Mouse (Mus musculus): ENCODE measurements around the gene Plcg2. TPM values are rescaled to one million over a fixed set of nuclear protein-coding genes. Genes with fewer than 3 reads are reported as not detected.

The Plcg2 gene
- polyA plus RNA-seq, 1 experiment from 2014 or later = 3.2 TPM

DNA sequence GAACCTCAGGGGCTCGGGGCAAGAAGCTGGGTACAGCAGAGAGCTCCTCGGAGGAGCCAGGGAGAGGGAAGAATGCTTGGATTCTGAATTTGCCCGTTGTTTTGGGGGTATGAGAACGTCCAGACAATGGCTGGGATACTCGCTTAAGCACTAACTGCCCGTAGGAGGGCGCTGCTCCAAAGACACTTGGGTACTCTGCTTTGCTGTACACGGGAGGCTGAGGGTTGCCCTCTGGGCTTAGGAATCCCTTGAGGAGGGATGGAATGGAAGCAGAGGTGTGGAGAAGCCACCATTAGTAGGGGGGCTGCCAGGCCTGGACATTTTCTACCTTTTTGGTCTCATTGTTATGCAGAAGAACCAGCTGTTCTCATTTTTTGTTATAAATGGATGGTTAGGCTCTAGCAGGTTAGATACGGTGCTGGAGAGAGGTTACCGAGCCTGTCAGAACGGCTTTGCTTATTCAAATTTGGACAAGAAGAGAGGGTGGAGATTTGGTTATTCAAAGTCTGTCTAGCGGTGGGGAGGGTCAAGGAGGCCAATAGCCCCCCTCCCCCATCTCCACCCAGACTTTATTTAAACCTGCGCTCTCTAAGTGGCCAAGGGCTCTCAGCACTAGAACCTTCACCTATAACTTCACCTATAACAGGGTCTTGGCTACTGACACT is 5.4 kb downstream of the Plcg2 start:
- Histone ChIP-seq H3K27ac (ENCODE audit: low read depth) (no peak overlapping the region), H3K4me1 (ENCODE audit: insufficient read depth) (no peaks in the 10 kb centered on the region), H3K4me3 (ENCODE audit: low read depth, low read length) (no peak overlapping the region), H3K4me2 (no peak overlapping the region), H3K36me3 (ENCODE audit: insufficient read depth) (no peaks in the 10 kb centered on the region), H3K27me3 (ENCODE audit: insufficient read depth, low read length) (peaks cover 10% of the 10 kb centered on the region), H3K9ac (no peak overlapping the region), H3K9me3 (ENCODE audit: low read depth, low read length) (no peaks in the 10 kb centered on the region)
- TF ChIP-seq CTCF (IDR thresholded peaks at IDR 0.05; ENCODE audit: low read depth) = no peak
- ATAC-seq (ENCODE audit: insufficient read depth) = no peak
- DNase-seq = no peak
- WGBS = 63% methylated on average over 13 of the region's 13 CpGs

DNA sequence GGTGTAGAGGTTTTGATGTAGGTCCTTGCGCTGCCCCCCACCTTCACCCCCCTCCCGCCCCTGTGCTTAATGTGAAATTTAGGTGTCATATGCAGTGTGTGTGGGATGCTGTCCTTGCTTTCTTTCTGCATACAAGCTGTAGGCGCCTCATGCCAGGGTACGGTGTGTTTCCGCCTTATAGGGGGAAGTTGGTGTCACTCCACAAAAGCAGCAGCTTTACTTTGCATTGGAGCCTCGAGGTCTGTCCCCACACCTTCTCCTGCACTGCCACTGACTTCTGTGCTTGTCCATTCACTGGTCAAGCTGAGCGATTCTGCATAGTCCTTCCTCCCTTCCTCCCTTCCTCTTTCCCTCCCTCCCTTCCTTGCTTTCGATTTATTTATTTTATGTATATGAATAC is 9.6 kb downstream of the Plcg2 start:
- no peaks in the 10 kb centered on the region for H3K9me3 ChIP-seq (ENCODE audit: low read depth, low read length)
- H3K27me3 ChIP-seq (ENCODE audit: insufficient read depth, low read length) = no peaks in the 10 kb centered on the region
- no peaks in the 10 kb centered on the region for H3K4me1 ChIP-seq (ENCODE audit: insufficient read depth)
- ATAC-seq (ENCODE audit: insufficient read depth) = no peak
- H3K9ac ChIP-seq = no peak overlapping the region
- no peak overlapping the region for H3K4me3 ChIP-seq (ENCODE audit: low read depth, low read length)
- DNase-seq = no peak
- TF ChIP-seq CTCF (IDR thresholded peaks at IDR 0.05; ENCODE audit: low read depth) = no peak
- H3K27ac ChIP-seq (ENCODE audit: low read depth) = no peak overlapping the region
- no peak overlapping the region for H3K4me2 ChIP-seq
- no peaks in the 10 kb centered on the region for H3K36me3 ChIP-seq (ENCODE audit: insufficient read depth)
- 74% methylated on average over 8 of the region's 8 CpGs for WGBS

DNA sequence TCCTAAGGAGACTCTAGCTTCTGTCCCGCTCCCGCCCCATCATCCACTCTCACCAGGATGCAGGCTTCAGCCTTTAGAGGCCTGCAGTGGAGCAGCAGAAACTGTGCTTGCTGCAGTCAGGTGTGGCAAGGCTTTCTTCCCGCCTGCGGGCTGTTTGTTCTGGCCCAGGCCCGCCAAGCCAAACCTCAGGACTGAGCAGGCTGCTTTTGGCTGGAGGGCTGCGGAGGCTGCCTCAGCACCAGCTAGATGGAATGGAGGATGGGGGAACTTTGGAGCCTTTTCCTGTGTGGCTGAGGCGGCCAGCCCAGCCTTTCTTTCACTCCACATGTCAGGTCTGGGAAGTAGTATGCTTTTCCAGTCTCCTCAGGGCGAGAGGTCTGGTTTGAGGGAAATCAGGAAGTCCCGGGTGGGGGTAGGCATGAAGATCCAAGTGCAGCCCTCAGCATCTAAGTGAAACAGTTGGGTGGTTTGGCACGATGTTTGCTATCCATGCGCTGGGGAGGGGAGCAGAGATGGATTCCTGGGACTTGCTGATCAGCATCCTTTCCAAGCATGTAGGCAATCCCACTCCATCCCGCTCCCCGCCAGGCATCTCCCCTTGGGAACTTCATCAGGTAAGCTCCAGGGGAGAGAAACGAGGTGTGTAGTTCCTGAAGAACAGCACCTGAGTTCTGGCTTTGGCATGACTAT is 18.9 kb downstream of the Plcg2 start:
- H3K4me1 ChIP-seq (ENCODE audit: insufficient read depth) = no peaks in the 10 kb centered on the region
- no peak for TF ChIP-seq CTCF (IDR thresholded peaks at IDR 0.05; ENCODE audit: low read depth)
- ATAC-seq (ENCODE audit: insufficient read depth) (no peak), DNase-seq (peak; percentile 26)
- no peak overlapping the region for H3K4me2 ChIP-seq
- H3K36me3 ChIP-seq (ENCODE audit: insufficient read depth) = no peaks in the 10 kb centered on the region
- H3K9me3 ChIP-seq (ENCODE audit: low read depth, low read length) = no peaks in the 10 kb centered on the region
- H3K27me3 ChIP-seq (ENCODE audit: insufficient read depth, low read length) = no peaks in the 10 kb centered on the region
- no peak overlapping the region for H3K4me3 ChIP-seq (ENCODE audit: low read depth, low read length)
- 63% methylated on average over 14 of the region's 14 CpGs for WGBS
- no peak overlapping the region for H3K9ac ChIP-seq
- H3K27ac ChIP-seq (ENCODE audit: low read depth) = no peak overlapping the region

DNA sequence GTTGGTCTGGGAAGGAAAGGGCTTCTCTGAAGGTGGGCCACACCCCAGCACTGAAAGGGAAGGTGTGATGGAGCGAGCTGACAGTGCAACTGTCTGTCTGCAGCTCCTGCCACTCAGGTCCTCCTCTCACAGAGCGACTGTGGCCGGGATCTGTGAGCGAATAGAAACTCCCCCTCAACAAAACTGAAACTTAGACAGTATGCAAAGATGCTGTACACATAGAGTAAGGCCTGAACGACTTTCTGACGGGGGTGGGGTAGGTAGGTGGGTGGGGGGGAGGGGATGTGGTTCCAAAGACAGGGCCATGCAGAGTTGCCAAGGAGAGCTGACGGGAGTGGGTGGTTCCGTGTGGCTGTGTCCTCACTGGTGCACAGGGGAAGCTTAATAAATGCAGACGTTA is 19.8 kb downstream of the Plcg2 start:
- no peak overlapping the region for H3K27ac ChIP-seq (ENCODE audit: low read depth)
- H3K9me3 ChIP-seq (ENCODE audit: low read depth, low read length) = no peaks in the 10 kb centered on the region
- H3K36me3 ChIP-seq (ENCODE audit: insufficient read depth) = no peaks in the 10 kb centered on the region
- TF ChIP-seq CTCF (IDR thresholded peaks at IDR 0.05; ENCODE audit: low read depth) = no peak
- H3K9ac ChIP-seq = no peak overlapping the region
- DNase-seq (no peak), ATAC-seq (ENCODE audit: insufficient read depth) (no peak)
- no peaks in the 10 kb centered on the region for H3K27me3 ChIP-seq (ENCODE audit: insufficient read depth, low read length)
- H3K4me1 ChIP-seq (ENCODE audit: insufficient read depth) = no peaks in the 10 kb centered on the region
- 78% methylated on average over 9 of the region's 9 CpGs for WGBS
- H3K4me2 ChIP-seq = no peak overlapping the region
- no peak overlapping the region for H3K4me3 ChIP-seq (ENCODE audit: low read depth, low read length)

DNA sequence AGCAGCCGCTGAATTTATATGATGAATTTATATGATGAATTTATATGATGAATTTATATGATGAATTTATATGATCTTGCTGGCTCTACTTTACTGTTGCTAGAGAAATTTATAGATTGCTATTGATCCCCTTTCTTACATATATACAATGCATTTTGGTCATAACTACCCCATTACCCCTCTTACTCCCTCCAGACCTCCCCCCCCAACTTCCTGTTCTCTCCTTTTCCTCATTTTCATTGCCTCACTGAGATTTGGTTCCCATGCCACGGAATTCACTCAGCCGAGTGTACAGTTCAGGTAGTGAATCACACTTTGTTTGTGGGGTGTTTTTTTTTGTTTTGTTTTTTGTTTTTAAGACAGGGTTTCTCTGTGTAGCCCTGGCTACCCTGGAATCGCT is 20.8 kb downstream of the Plcg2 start:
- no peak for ATAC-seq (ENCODE audit: insufficient read depth)
- H3K4me3 ChIP-seq (ENCODE audit: low read depth, low read length) = no peak overlapping the region

DNA sequence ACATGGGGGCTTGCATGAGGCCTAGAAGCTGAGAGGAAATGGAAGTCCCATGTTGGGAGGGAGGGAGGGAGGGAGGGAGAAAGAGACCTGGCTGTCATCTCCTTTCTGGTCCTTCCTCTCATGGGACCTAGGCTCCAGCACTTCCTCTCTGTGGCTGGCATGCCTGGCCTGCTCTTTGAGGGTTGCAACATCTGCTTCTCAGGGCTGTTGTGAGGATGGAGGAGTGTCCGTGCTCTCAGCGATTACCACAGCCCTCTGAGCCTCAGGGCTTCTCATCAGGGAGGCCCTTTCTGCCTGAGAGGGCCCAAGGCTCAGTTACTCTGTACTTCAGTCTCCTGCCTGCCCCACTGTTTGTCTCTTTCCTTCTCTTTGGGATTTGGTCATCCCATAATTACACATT is 28.1 kb downstream of the Plcg2 start:
- Histone ChIP-seq H3K4me3 (ENCODE audit: low read depth, low read length) (no peak overlapping the region), H3K4me1 (ENCODE audit: insufficient read depth) (no peaks in the 10 kb centered on the region), H3K27ac (ENCODE audit: low read depth) (no peak overlapping the region), H3K27me3 (ENCODE audit: insufficient read depth, low read length) (no peaks in the 10 kb centered on the region), H3K9me3 (ENCODE audit: low read depth, low read length) (no peaks in the 10 kb centered on the region), H3K4me2 (no peak overlapping the region), H3K36me3 (ENCODE audit: insufficient read depth) (no peaks in the 10 kb centered on the region), H3K9ac (no peak overlapping the region)
- ATAC-seq (ENCODE audit: insufficient read depth) = no peak
- 47% methylated on average over 2 of the region's 2 CpGs for WGBS
- TF ChIP-seq CTCF (IDR thresholded peaks at IDR 0.05; ENCODE audit: low read depth) = no peak
- DNase-seq = no peak

More for the DNA sequence above, 20.8 kb downstream of the Plcg2 start:
- Histone ChIP-seq H3K36me3 (ENCODE audit: insufficient read depth) (no peaks in the 10 kb centered on the region), H3K4me1 (ENCODE audit: insufficient read depth) (no peaks in the 10 kb centered on the region), H3K27ac (ENCODE audit: low read depth) (no peak overlapping the region), H3K9ac (no peak overlapping the region), H3K27me3 (ENCODE audit: insufficient read depth, low read length) (no peaks in the 10 kb centered on the region), H3K9me3 (ENCODE audit: low read depth, low read length) (no peaks in the 10 kb centered on the region), H3K4me2 (no peak overlapping the region)
- 75% methylated on average over 4 of the region's 4 CpGs for WGBS
- no peak for TF ChIP-seq CTCF (IDR thresholded peaks at IDR 0.05; ENCODE audit: low read depth)
- no peak for DNase-seq

DNA sequence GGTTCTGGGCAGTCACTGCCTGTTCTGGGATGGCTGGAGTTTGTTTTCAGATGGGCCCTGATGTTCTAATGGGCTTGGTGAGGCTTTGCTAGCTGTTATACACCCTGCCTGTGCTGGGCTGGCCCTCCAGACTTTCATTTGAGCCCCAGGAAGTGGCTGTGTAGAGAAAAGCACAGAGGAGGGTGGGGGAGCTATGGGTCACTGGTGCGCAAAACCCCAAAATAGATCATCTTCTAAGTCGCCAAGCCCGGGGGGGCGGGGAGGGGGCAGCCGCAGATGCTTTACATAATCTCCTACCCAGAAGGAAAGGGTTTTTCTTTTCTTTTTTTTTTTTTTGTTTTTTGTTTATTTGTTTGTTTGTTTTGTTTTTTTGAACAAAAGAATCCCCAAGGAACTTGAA is 29.9 kb downstream of the Plcg2 start:
- Histone ChIP-seq H3K4me1 (ENCODE audit: insufficient read depth) (no peaks in the 10 kb centered on the region), H3K9ac (no peak overlapping the region), H3K27me3 (ENCODE audit: insufficient read depth, low read length) (no peaks in the 10 kb centered on the region)

More for the DNA sequence above, 29.9 kb downstream of the Plcg2 start:
- H3K36me3 ChIP-seq (ENCODE audit: insufficient read depth) = no peaks in the 10 kb centered on the region
- H3K9me3 ChIP-seq (ENCODE audit: low read depth, low read length) = no peaks in the 10 kb centered on the region
- 77% methylated on average over 5 of the region's 5 CpGs for WGBS
- no peak for ATAC-seq (ENCODE audit: insufficient read depth)
- H3K4me2 ChIP-seq = no peak overlapping the region
- no peak overlapping the region for H3K4me3 ChIP-seq (ENCODE audit: low read depth, low read length)
- H3K27ac ChIP-seq (ENCODE audit: low read depth) = no peak overlapping the region
- TF ChIP-seq CTCF (IDR thresholded peaks at IDR 0.05; ENCODE audit: low read depth) = no peak
- DNase-seq = no peak
